Mouse (Mus musculus) bone marrow, adult 2 months (tissue): ENCODE measurements around the gene 6430548M08Rik.

Experiments used
- CTCF ChIP-seq: fragments of 200-500 bp; IDR thresholded peaks from 2 replicates; pipeline ENCODE4 v1.5.1; 2011; ENCODE audit warnings: low read length, control low read depth; ENCODE audit not compliant: control insufficient read depth, insufficient read depth
- POLR2A ChIP-seq: fragments of 200-500 bp; IDR thresholded peaks from 2 replicates; pipeline ENCODE4 v1.6.1; 2011; ENCODE audit warnings: low read depth, mild to moderate bottlenecking, control low read depth, low read length, borderline replicate concordance; ENCODE audit not compliant: control insufficient read depth

DNA sequence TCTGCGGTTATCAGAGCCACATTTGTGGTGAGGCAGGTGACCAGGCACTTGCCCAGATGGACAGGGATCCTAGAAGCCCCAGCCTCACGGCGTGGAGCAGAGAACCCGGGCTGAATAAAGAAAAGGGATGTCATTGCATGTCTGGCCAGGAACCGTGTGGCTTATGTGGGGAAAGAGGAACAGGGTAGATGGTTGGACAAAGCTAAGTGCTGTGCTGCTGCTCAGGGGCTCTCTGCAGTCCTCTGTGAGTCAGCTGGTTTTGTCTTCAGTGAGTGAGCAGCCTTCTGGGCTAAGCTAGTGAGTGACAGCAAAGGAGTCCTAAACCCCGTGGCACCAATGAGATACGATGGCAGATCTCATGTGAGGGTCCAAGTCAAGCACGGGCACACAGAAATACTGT, 17.2 kb downstream of the 6430548M08Rik start:
- TF ChIP-seq CTCF: no peak
- no peak for TF ChIP-seq POLR2A
